Mouse (Mus musculus): ENCODE results near the gene Ehhadh. TPM values are rescaled to one million over a fixed set of nuclear protein-coding genes. Genes with fewer than 3 reads are reported as not detected.

Gene Ehhadh
- polyA plus RNA-seq, 1 experiment, result 4.3 TPM

GRCm38 (mm10) chr16:21786317-21786716 is 1.3 kb downstream of the Ehhadh start:
- TF ChIP-seq CTCF (IDR thresholded peaks at IDR 0.05; ENCODE audit: insufficient read depth, low read length) (no peak), POLR2A (IDR thresholded peaks at IDR 0.05; ENCODE audit: borderline replicate concordance, extremely low read depth, low read depth, low read length) (no peak)
- no peak for DNase-seq
- 0 out of 2 replicates have a peak, but pooled peaks cover 2% of the 10 kb centered on the region for H3K4me1 ChIP-seq (ENCODE audit: control insufficient read depth, insufficient read depth, low read length)
- WGBS, result 92% methylated on average over 8 of the region's 8 CpGs
- no peak overlapping the region for H3K4me3 ChIP-seq (replicated peaks; ENCODE audit: extremely low read depth, low read depth, low read length)

GRCm38 (mm10) chr16:21785000-21785399 is 2.6 kb downstream of the Ehhadh start:
- TF ChIP-seq POLR2A (IDR thresholded peaks at IDR 0.05; ENCODE audit: borderline replicate concordance, extremely low read depth, low read depth, low read length) (no peak), CTCF (IDR thresholded peaks at IDR 0.05; ENCODE audit: insufficient read depth, low read length) (no peak)

GRCm38 (mm10) chr16:21782807-21783206 is 4.8 kb downstream of the Ehhadh start:
- 65% methylated on average over 2 of the region's 2 CpGs for WGBS
- no peak overlapping the region for H3K4me3 ChIP-seq (replicated peaks; ENCODE audit: extremely low read depth, low read depth, low read length)
- no peak for TF ChIP-seq POLR2A (IDR thresholded peaks at IDR 0.05; ENCODE audit: borderline replicate concordance, extremely low read depth, low read depth, low read length)
- no peak for TF ChIP-seq CTCF (IDR thresholded peaks at IDR 0.05; ENCODE audit: insufficient read depth, low read length)
- DNase-seq, result no peak
- no peaks in the 10 kb centered on the region for H3K4me1 ChIP-seq (ENCODE audit: control insufficient read depth, insufficient read depth, low read length)

More at GRCm38 (mm10) chr16:21785000-21785399, 2.6 kb downstream of the Ehhadh start:
- no peak for DNase-seq
- WGBS, result 79% methylated on average over 4 of the region's 4 CpGs
- 0 out of 2 replicates have a peak, but pooled peaks cover 2% of the 10 kb centered on the region for H3K4me1 ChIP-seq (ENCODE audit: control insufficient read depth, insufficient read depth, low read length)
- no peak overlapping the region for H3K4me3 ChIP-seq (replicated peaks; ENCODE audit: extremely low read depth, low read depth, low read length)

GRCm38 (mm10) chr16:21781895-21782294 is 5.7 kb downstream of the Ehhadh start:
- TF ChIP-seq POLR2A (IDR thresholded peaks at IDR 0.05; ENCODE audit: borderline replicate concordance, extremely low read depth, low read depth, low read length) (no peak), CTCF (IDR thresholded peaks at IDR 0.05; ENCODE audit: insufficient read depth, low read length) (no peak)
- WGBS, result 89% methylated on average over 3 of the region's 3 CpGs
- Histone ChIP-seq H3K4me3 (replicated peaks; ENCODE audit: extremely low read depth, low read depth, low read length) (no peak overlapping the region), H3K4me1 (ENCODE audit: control insufficient read depth, insufficient read depth, low read length) (no peaks in the 10 kb centered on the region)
- DNase-seq, result no peak

- no peak overlapping the region for H3K4me3 ChIP-seq (replicated peaks; ENCODE audit: extremely low read depth, low read depth, low read length)
- no peak for DNase-seq
- TF ChIP-seq POLR2A (IDR thresholded peaks at IDR 0.05; ENCODE audit: borderline replicate concordance, extremely low read depth, low read depth, low read length) (no peak), CTCF (IDR thresholded peaks at IDR 0.05; ENCODE audit: insufficient read depth, low read length) (no peak)
- H3K4me1 ChIP-seq (ENCODE audit: control insufficient read depth, insufficient read depth, low read length), result no peaks in the 10 kb centered on the region
- 79% methylated on average over 3 of the region's 3 CpGs for WGBS
These were observed 6.3 kb downstream of the Ehhadh start for GRCm38 (mm10) chr16:21781277-21781676.

- Histone ChIP-seq H3K4me3 (replicated peaks; ENCODE audit: extremely low read depth, low read depth, low read length) (no peak overlapping the region), H3K4me1 (ENCODE audit: control insufficient read depth, insufficient read depth, low read length) (no peaks in the 10 kb centered on the region)
- no peak for DNase-seq
- TF ChIP-seq POLR2A (IDR thresholded peaks at IDR 0.05; ENCODE audit: borderline replicate concordance, extremely low read depth, low read depth, low read length) (no peak), CTCF (IDR thresholded peaks at IDR 0.05; ENCODE audit: insufficient read depth, low read length) (no peak)
- 90% methylated on average over 4 of the region's 4 CpGs for WGBS
These were observed 8.5 kb downstream of the Ehhadh start for GRCm38 (mm10) chr16:21779149-21779548.

GRCm38 (mm10) chr16:21778293-21778866 is 9.2 kb downstream of the Ehhadh start:
- 64% methylated on average over 3 of the region's 3 CpGs for WGBS
- DNase-seq, result peak; percentile 22
- TF ChIP-seq POLR2A (IDR thresholded peaks at IDR 0.05; ENCODE audit: borderline replicate concordance, extremely low read depth, low read depth, low read length) (no peak), CTCF (IDR thresholded peaks at IDR 0.05; ENCODE audit: insufficient read depth, low read length) (no peak)
- Histone ChIP-seq H3K4me3 (replicated peaks; ENCODE audit: extremely low read depth, low read depth, low read length) (no peak overlapping the region), H3K4me1 (ENCODE audit: control insufficient read depth, insufficient read depth, low read length) (no peaks in the 10 kb centered on the region)

GRCm38 (mm10) chr16:21774725-21775124 is 12.9 kb downstream of the Ehhadh start:
- Histone ChIP-seq H3K4me1 (ENCODE audit: control insufficient read depth, insufficient read depth, low read length) (no peaks in the 10 kb centered on the region), H3K4me3 (replicated peaks; ENCODE audit: extremely low read depth, low read depth, low read length) (no peak overlapping the region)
- DNase-seq, result no peak
- TF ChIP-seq POLR2A (IDR thresholded peaks at IDR 0.05; ENCODE audit: borderline replicate concordance, extremely low read depth, low read depth, low read length), result no peak
- no peak for TF ChIP-seq CTCF (IDR thresholded peaks at IDR 0.05; ENCODE audit: insufficient read depth, low read length)
- 75% methylated on average over 4 of the region's 4 CpGs for WGBS

GRCm38 (mm10) chr16:21769667-21770066 is 17.9 kb downstream of the Ehhadh start:
- Histone ChIP-seq H3K4me3 (replicated peaks; ENCODE audit: extremely low read depth, low read depth, low read length) (no peak overlapping the region), H3K4me1 (ENCODE audit: control insufficient read depth, insufficient read depth, low read length) (no peaks in the 10 kb centered on the region; the same call in 1 of the 2 replicates)
- DNase-seq, result no peak
- no peak for TF ChIP-seq POLR2A (IDR thresholded peaks at IDR 0.05; ENCODE audit: borderline replicate concordance, extremely low read depth, low read depth, low read length)
- TF ChIP-seq CTCF (IDR thresholded peaks at IDR 0.05; ENCODE audit: insufficient read depth, low read length), result peak; percentile 15; the same call in 1 of the 2 replicates
- 81% methylated on average over 5 of the region's 5 CpGs for WGBS

GRCm38 (mm10) chr16:21768255-21768654 is 19.4 kb downstream of the Ehhadh start:
- H3K4me3 ChIP-seq (replicated peaks; ENCODE audit: extremely low read depth, low read depth, low read length), result no peak overlapping the region
- 83% methylated on average over 3 of the region's 3 CpGs for WGBS

More at GRCm38 (mm10) chr16:21768255-21768654, 19.4 kb downstream of the Ehhadh start:
- no peaks in the 10 kb centered on the region; the same call in 1 of the 2 replicates for H3K4me1 ChIP-seq (ENCODE audit: control insufficient read depth, insufficient read depth, low read length)
- TF ChIP-seq POLR2A (IDR thresholded peaks at IDR 0.05; ENCODE audit: borderline replicate concordance, extremely low read depth, low read depth, low read length) (no peak), CTCF (IDR thresholded peaks at IDR 0.05; ENCODE audit: insufficient read depth, low read length) (no peak)
- no peak for DNase-seq

Measured in lung, adult 2 months (tissue).